Mouse (Mus musculus) cortical plate, adult 2 months (tissue): ENCODE data around the gene Ddx52.

Source experiments
- CTCF ChIP-seq: fragments of 200-500 bp; IDR thresholded peaks from 2 replicates; pipeline ENCODE4 v1.5.1; 2011; ENCODE audit warnings: mild to moderate bottlenecking, control low read depth, low read length; ENCODE audit not compliant: insufficient read depth; ENCODE audit errors: extremely low read depth
- POLR2A ChIP-seq: fragments of 200-500 bp; IDR thresholded peaks from 2 replicates; pipeline ENCODE4 v1.6.1; 2011; ENCODE audit warnings: mild to moderate bottlenecking, low read length, control low read depth; ENCODE audit not compliant: insufficient read depth; ENCODE audit errors: extremely low read depth

- TF ChIP-seq CTCF, result no peak
- no peak for TF ChIP-seq POLR2A
Observed at GRCm38 (mm10) chr11:83976236-83976977, 34.5 kb downstream of the Ddx52 start.
